Mouse (Mus musculus): ENCODE measurements around the gene Lce3d.
A peak's percentile ranks its signal among the peaks of the same experiment; 100 is the strongest.

Lce3d gene

GRCm38 (mm10) chr3:92957090-92957489, at the start of gene Lce3d:
TSS of gene Lce3d (plus strand) at chr3:92957390.
- DNase-seq (ENCODE audit: low spot score) = no peak

- no peak for DNase-seq (ENCODE audit: low spot score)
Observed at GRCm38 (mm10) chr3:92907571-92907970, 49.6 kb upstream of the Lce3d start.

GRCm38 (mm10) chr3:92920364-92920763, 36.8 kb upstream of the Lce3d start:
- DNase-seq (ENCODE audit: low spot score) = peak; percentile 46

- DNase-seq (ENCODE audit: low spot score) = no peak
Observed at GRCm38 (mm10) chr3:92926130-92926529, 31.1 kb upstream of the Lce3d start, which contains the start of gene Lce3a. TSS of gene Lce3a (minus strand) at chr3:92926230.

- DNase-seq (ENCODE audit: low spot score) = no peak
Observed at GRCm38 (mm10) chr3:92932679-92933078, 24.5 kb upstream of the Lce3d start, which contains the start of gene Lce3b. TSS of gene Lce3b (plus strand) at chr3:92932979.

- DNase-seq (ENCODE audit: low spot score) = no peak
Observed at GRCm38 (mm10) chr3:92944186-92944585, 13.0 kb upstream of the Lce3d start, which contains the start of gene Lce3c. TSS of gene Lce3c (plus strand) at chr3:92944486.

- DNase-seq (ENCODE audit: low spot score) = no peak
Observed at GRCm38 (mm10) chr3:92966761-92967160, 9.6 kb downstream of the Lce3d start, which contains the start of gene Lce3e. TSS of gene Lce3e (plus strand) at chr3:92967061.

- DNase-seq (ENCODE audit: low spot score) = no peak
Observed at GRCm38 (mm10) chr3:92978484-92978883, 21.3 kb downstream of the Lce3d start.

GRCm38 (mm10) chr3:92991926-92992325, 34.7 kb downstream of the Lce3d start, which contains the start of gene Lce3f:
TSS of gene Lce3f (plus strand) at chr3:92992226.
- DNase-seq (ENCODE audit: low spot score) = no peak

GRCm38 (mm10) chr3:92998691-92999090, 41.5 kb downstream of the Lce3d start:
- DNase-seq (ENCODE audit: low spot score) = peak; percentile 84

GRCm38 (mm10) chr3:93000621-93001020, 43.4 kb downstream of the Lce3d start:
- DNase-seq (ENCODE audit: low spot score) = no peak

- DNase-seq (ENCODE audit: low spot score) = no peak
Observed at GRCm38 (mm10) chr3:93002843-93003242, 45.7 kb downstream of the Lce3d start.
